Mouse (Mus musculus): ENCODE data around the gene Pecam1.

- TF ChIP-seq CTCF (IDR thresholded peaks at IDR 0.05; ENCODE audit: low read depth, low read length), result no peak
- no peak for TF ChIP-seq GATA1 (IDR thresholded peaks at IDR 0.05; ENCODE audit: borderline replicate concordance, low read length)
- TF ChIP-seq GATA2 (IDR thresholded peaks at IDR 0.05; ENCODE audit: borderline replicate concordance, low read depth, low read length), result no peak
- TF ChIP-seq TAL1 (conservative IDR thresholded peaks at IDR 0.05; ENCODE audit: low read depth, low read length), result no peak
Measured at GRCm38 (mm10) chr11:106707085-106707484, 43.3 kb downstream of the Pecam1 start.

All from G1E (cell line).